Mouse (Mus musculus) T-helper 2 cell (primary cell): ENCODE results near the gene Gm2174.

Source experiments
- in situ Hi-C: fragments of 300-600 bp; cut with MboI, MseI; formaldehyde crosslinking; loops from one replicate; pipeline ENCODE4 v1.15.1; 2025; ENCODE audit warnings: high pct_unique_total_duplicates

The Gm2174 gene

DNA sequence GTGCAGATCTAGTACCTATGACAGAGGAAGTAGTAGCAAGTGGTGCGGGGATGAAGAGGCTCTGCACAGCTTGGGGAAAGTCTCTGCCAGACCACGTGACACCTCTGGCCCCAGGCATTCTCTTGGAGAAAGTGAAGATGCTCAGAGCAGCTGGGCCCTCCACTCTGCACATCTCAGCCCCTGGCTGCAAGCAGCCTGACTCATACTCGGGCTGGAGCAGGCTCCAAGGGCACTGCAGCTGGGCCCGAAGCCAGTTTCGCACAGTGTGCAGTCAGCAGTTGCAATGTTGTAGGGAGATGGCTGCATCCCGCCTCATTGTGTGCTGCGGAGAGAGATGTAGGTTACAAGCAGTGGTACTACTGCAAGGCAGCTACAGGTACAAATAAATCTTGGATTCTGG is 49.5 kb downstream of the Gm2174 start:
- in situ Hi-C loops, result no loop called here
